12 mouse cellular contexts compared by ENCODE assay signal in genomic region chr2:135764706-135765105, GRCm38 (mm10).
DNase-seq lines count a peak whose midpoint lies in the region; ATAC-seq lines count a peak whose summit lies in the region.
"Had no signal": no experiment of that assay in that cellular context is flagged by ENCODE, and none has a peak within 500 bp of the region (broad histone marks: within the 10 kb centered on the region; RNA-seq: fewer than 3 reads in every experiment).

No protein-coding gene starts in this region.

- 0 out of 2 replicates have a peak overlapping the region, but pooled peaks have one; percentile 30 for H3K27ac ChIP-seq in forebrain, embryonic 10.5 days
- H3K27ac ChIP-seq in forebrain, embryonic 16.5 days (ENCODE audit: low read length), result no peak overlapping the region
- no peak overlapping the region for H3K27ac ChIP-seq in hindbrain, embryonic 14.5 days
- no peak overlapping the region for H3K27ac ChIP-seq in hindbrain, embryonic 10.5 days
- H3K27ac ChIP-seq in midbrain, embryonic 12.5 days (replicated peaks), result no peak overlapping the region

- 59% methylated on average over 8 of the region's 8 CpGs for WGBS in forebrain, embryonic 10.5 days
- 40% methylated on average over 8 of the region's 8 CpGs for WGBS in forebrain, embryonic 16.5 days
- 48% methylated on average over 8 of the region's 8 CpGs for WGBS in hindbrain, embryonic 14.5 days
- WGBS in hindbrain, embryonic 10.5 days, result 48% methylated on average over 8 of the region's 8 CpGs
- 30% methylated on average over 8 of the region's 8 CpGs for WGBS in midbrain, embryonic 12.5 days

- H3K9me3 ChIP-seq in forebrain, embryonic 10.5 days, result no peaks in the 10 kb centered on the region
- H3K9me3 ChIP-seq in forebrain, embryonic 16.5 days (ENCODE audit: control insufficient read depth, low read length), result no peaks in the 10 kb centered on the region
- no peaks in the 10 kb centered on the region for H3K9me3 ChIP-seq in hindbrain, embryonic 14.5 days (ENCODE audit: control insufficient read depth, low read length)
- no peaks in the 10 kb centered on the region for H3K9me3 ChIP-seq in hindbrain, embryonic 10.5 days
- no peaks in the 10 kb centered on the region for H3K9me3 ChIP-seq in midbrain, embryonic 12.5 days

- no peak overlapping the region for H3K4me2 ChIP-seq in forebrain, embryonic 16.5 days (ENCODE audit: low read length)
- no peak overlapping the region for H3K4me2 ChIP-seq in hindbrain, embryonic 14.5 days (replicated peaks)
- H3K4me2 ChIP-seq in midbrain, embryonic 12.5 days (replicated peaks), result no peak overlapping the region

- peaks cover 37% of the 10 kb centered on the region for H3K4me1 ChIP-seq in forebrain, embryonic 10.5 days
- peaks cover 1% of the 10 kb centered on the region; the same call in 1 of the 2 replicates for H3K4me1 ChIP-seq in forebrain, embryonic 16.5 days (replicated peaks; ENCODE audit: control insufficient read depth, insufficient read depth, low read length)
- peaks cover 16% of the 10 kb centered on the region; the same call in 1 of the 2 replicates for H3K4me1 ChIP-seq in hindbrain, embryonic 14.5 days (replicated peaks; ENCODE audit: control insufficient read depth, insufficient read depth, low read length)
- H3K4me1 ChIP-seq in hindbrain, embryonic 10.5 days (replicated peaks), result peaks cover 28% of the 10 kb centered on the region
- peaks cover 11% of the 10 kb centered on the region for H3K4me1 ChIP-seq in midbrain, embryonic 12.5 days

- H3K9ac ChIP-seq in forebrain, embryonic 16.5 days (replicated peaks; ENCODE audit: low read depth, low read length), result no peak overlapping the region
- no peak overlapping the region for H3K9ac ChIP-seq in hindbrain, embryonic 14.5 days
- no peak overlapping the region for H3K9ac ChIP-seq in midbrain, embryonic 12.5 days (replicated peaks)

- no peak for DNase-seq in forebrain, embryonic 10.5 days (ENCODE audit: extremely low spot score, low spot score)
- no peak for DNase-seq in hindbrain, embryonic 14.5 days (ENCODE audit: low spot score)
- no peak for DNase-seq in hindbrain, embryonic 10.5 days (ENCODE audit: low spot score)
- peak; percentile 52 for DNase-seq in ZHBTc4 (ENCODE audit: low read depth, low spot score)
- DNase-seq in liver, result no peak
- DNase-seq: adrenal gland, adult 8-10 months; cerebellum, adult 11 months; kidney, adult 9 months had no signal

- no peak overlapping the region for H3K4me3 ChIP-seq in forebrain, embryonic 10.5 days
- H3K4me3 ChIP-seq in forebrain, embryonic 16.5 days (replicated peaks; ENCODE audit: low read length), result no peak overlapping the region
- H3K4me3 ChIP-seq in hindbrain, embryonic 14.5 days (replicated peaks; ENCODE audit: low read length), result no peak overlapping the region
- H3K4me3 ChIP-seq in hindbrain, embryonic 10.5 days, result no peak overlapping the region
- no peak overlapping the region for H3K4me3 ChIP-seq in midbrain, embryonic 12.5 days
- H3K4me3 ChIP-seq: erythroblast, embryonic 14.5 days had no signal

- no peaks in the 10 kb centered on the region for H3K36me3 ChIP-seq in forebrain, embryonic 10.5 days (replicated peaks)
- no peaks in the 10 kb centered on the region for H3K36me3 ChIP-seq in forebrain, embryonic 16.5 days (ENCODE audit: control insufficient read depth, insufficient read depth)
- no peaks in the 10 kb centered on the region for H3K36me3 ChIP-seq in hindbrain, embryonic 14.5 days (replicated peaks; ENCODE audit: control insufficient read depth, insufficient read depth)
- H3K36me3 ChIP-seq in hindbrain, embryonic 10.5 days, result no peaks in the 10 kb centered on the region
- no peaks in the 10 kb centered on the region for H3K36me3 ChIP-seq in midbrain, embryonic 12.5 days

- H3K27me3 ChIP-seq in forebrain, embryonic 10.5 days (ENCODE audit: poor library complexity, severe bottlenecking), result no peaks in the 10 kb centered on the region
- H3K27me3 ChIP-seq in forebrain, embryonic 16.5 days (replicated peaks; ENCODE audit: control insufficient read depth, insufficient read depth, low read length), result no peaks in the 10 kb centered on the region
- H3K27me3 ChIP-seq in hindbrain, embryonic 14.5 days (ENCODE audit: control insufficient read depth, insufficient read depth, low read length), result no peaks in the 10 kb centered on the region
- H3K27me3 ChIP-seq in hindbrain, embryonic 10.5 days (ENCODE audit: insufficient read depth, poor library complexity, severe bottlenecking), result no peaks in the 10 kb centered on the region
- H3K27me3 ChIP-seq in midbrain, embryonic 12.5 days, result no peaks in the 10 kb centered on the region

- no peak for ATAC-seq in forebrain, embryonic 16.5 days
- peak; percentile 31; the same call in 1 of the 2 replicates for ATAC-seq in hindbrain, embryonic 14.5 days (ENCODE audit: low FRiP score)
- ATAC-seq in midbrain, embryonic 12.5 days (ENCODE audit: low FRiP score, low read depth), result peak; percentile 39
- no peak for ATAC-seq in erythroid progenitor cell, adult 5-6 weeks (replicated peaks; ENCODE audit: low FRiP score, poor library complexity, severe bottlenecking)

Comparison
In these comparisons a context has a peak if more than half of its experiments do, and no peak if none do; other contexts are left out.
1. ATAC-seq: peak in hindbrain, embryonic 14.5 days (single experiment) and midbrain, embryonic 12.5 days (single experiment); none in forebrain, embryonic 16.5 days (single experiment) and erythroid progenitor cell, adult 5-6 weeks (single experiment).